Mouse (Mus musculus) stomach, embryonic 14.5 days (tissue): ENCODE data around the gene Psma6. TPM values are rescaled to one million over a fixed set of nuclear protein-coding genes. Genes with fewer than 3 reads are reported as not detected.
A peak's percentile ranks its signal among the peaks of the same experiment; 100 is the strongest.

Experiments
- ATAC-seq: fragments of 200-750 bp; cut with Nextera tagmentation; 2 replicates; pipeline ENCODE4 v1.8.0; 2017; ENCODE audit warnings: low read depth, moderate TSS enrichment; ENCODE audit not compliant: insufficient number of reproducible peaks, insufficient read depth, low FRiP score
- H3K27ac ChIP-seq: fragments of 300-500 bp; sonication (generic); 2 replicates; pipeline ENCODE4 v1.5.1; 2014; ENCODE audit warnings: mild to moderate bottlenecking, low read length, moderate library complexity, mixed read lengths
- H3K27me3 ChIP-seq: fragments of 300-500 bp; sonication (generic); 2 replicates; pipeline ENCODE4 v1.6.1; 2014; ENCODE audit warnings: low read length, control low read depth, mixed read lengths; ENCODE audit not compliant: control insufficient read depth, insufficient read depth
- H3K36me3 ChIP-seq: fragments of 300-500 bp; sonication (generic); 2 replicates; pipeline ENCODE4 v1.6.1; 2014; ENCODE audit warnings: mild to moderate bottlenecking, control low read depth, low read length, moderate library complexity, mixed read lengths; ENCODE audit not compliant: control insufficient read depth, insufficient read depth
- H3K4me1 ChIP-seq: fragments of 300-500 bp; sonication (generic); 2 replicates; pipeline ENCODE4 v1.6.1; 2014; ENCODE audit warnings: low read length, control low read depth, mixed read lengths; ENCODE audit not compliant: control insufficient read depth, insufficient read depth
- H3K4me2 ChIP-seq: fragments of 300-500 bp; sonication (generic); replicated peaks from 2 replicates; pipeline ENCODE4 v1.6.1; 2014; ENCODE audit warnings: low read depth, low read length, control low read depth
- H3K4me3 ChIP-seq: fragments of 300-500 bp; sonication (generic); 2 replicates; pipeline ENCODE4 v1.5.1; 2014; ENCODE audit warnings: low read depth, low read length, control low read depth
- H3K9ac ChIP-seq: fragments of 300-500 bp; sonication (generic); replicated peaks from 2 replicates; pipeline ENCODE4 v1.6.1; 2014; ENCODE audit warnings: low read depth, mild to moderate bottlenecking, control low read depth, low read length, moderate library complexity, mixed read lengths
- H3K9me3 ChIP-seq: fragments of 300-500 bp; sonication (generic); 2 replicates; pipeline ENCODE4 v1.6.1; 2016; ENCODE audit warnings: low read depth, low read length, control low read depth; ENCODE audit not compliant: control insufficient read depth
- whole genome bisulfite sequencing: fragments of 180-500 bp; shearing (Covaris S2); extraction: QIAGEN DNeasy Blood & Tissue Kit; methylation state at CpG from one replicate; pipeline ENCODE4 v1.1.7; 2014; 5-methylcytosine and 5-hydroxymethylcytosine counted together
- polyA plus RNA-seq: library from polyadenylated mRNA; unstranded; fragments of >200 nt; fragmentation: Nextera tagmentation; extraction: Ambion mirVana; gene quantifications from 2 replicates; pipeline ENCODE4 v1.2.1, GENCODE M21; 2014

Gene Psma6
- polyA plus RNA-seq, 1 experiment from 2014 or later: 421 TPM

GRCm38 (mm10) chr12:55464846-55465361 lies 80.9 kb downstream of the Psma6 start:
- no peaks in the 10 kb centered on the region for H3K36me3 ChIP-seq
- H3K4me3 ChIP-seq: no peak overlapping the region
- peaks cover 51% of the 10 kb centered on the region for H3K4me1 ChIP-seq
- H3K27ac ChIP-seq: peak overlapping the region; percentile 71
- 43% methylated on average over 14 of the region's 14 CpGs for WGBS
- H3K4me2 ChIP-seq: peak overlapping the region; percentile 2; the same call in 1 of the 2 replicates
- no peaks in the 10 kb centered on the region for H3K27me3 ChIP-seq
- no peak overlapping the region for H3K9ac ChIP-seq
- no peaks in the 10 kb centered on the region for H3K9me3 ChIP-seq
- no peak for ATAC-seq

- no peak overlapping the region for H3K4me3 ChIP-seq
- peaks cover 50% of the 10 kb centered on the region for H3K4me1 ChIP-seq
These were observed 81.5 kb downstream of the Psma6 start for GRCm38 (mm10) chr12:55465401-55465983.

GRCm38 (mm10) chr12:55466088-55466701 lies 82.2 kb downstream of the Psma6 start:
- H3K9ac ChIP-seq: no peak overlapping the region
- no peaks in the 10 kb centered on the region for H3K36me3 ChIP-seq
- 68% methylated on average over 7 of the region's 7 CpGs for WGBS
- H3K4me2 ChIP-seq: no peak overlapping the region
- H3K27ac ChIP-seq: no peak overlapping the region; the same call in 1 of the 2 replicates
- no peaks in the 10 kb centered on the region for H3K9me3 ChIP-seq
- no peak overlapping the region for H3K4me3 ChIP-seq
- no peaks in the 10 kb centered on the region for H3K27me3 ChIP-seq
- H3K4me1 ChIP-seq: peaks cover 43% of the 10 kb centered on the region
- ATAC-seq: no peak

More at GRCm38 (mm10) chr12:55465401-55465983, 81.5 kb downstream of the Psma6 start:
- no peaks in the 10 kb centered on the region for H3K9me3 ChIP-seq
- H3K27me3 ChIP-seq: no peaks in the 10 kb centered on the region
- no peak for ATAC-seq
- H3K4me2 ChIP-seq: no peak overlapping the region
- 76% methylated on average over 17 of the region's 17 CpGs for WGBS
- H3K36me3 ChIP-seq: no peaks in the 10 kb centered on the region
- no peak overlapping the region for H3K9ac ChIP-seq
- H3K27ac ChIP-seq: no peak overlapping the region

- Histone ChIP-seq H3K4me1 (peaks cover 37% of the 10 kb centered on the region), H3K27ac (no peak overlapping the region), H3K4me2 (no peak overlapping the region), H3K27me3 (no peaks in the 10 kb centered on the region), H3K9ac (no peak overlapping the region), H3K36me3 (no peaks in the 10 kb centered on the region), H3K9me3 (no peaks in the 10 kb centered on the region), H3K4me3 (no peak overlapping the region)
- WGBS: 69% methylated on average over 5 of the region's 5 CpGs
- no peak for ATAC-seq
These were observed 82.8 kb downstream of the Psma6 start for GRCm38 (mm10) chr12:55466816-55467215.

GRCm38 (mm10) chr12:55467331-55468180 lies 83.5 kb downstream of the Psma6 start:
- H3K36me3 ChIP-seq: no peaks in the 10 kb centered on the region
- no peaks in the 10 kb centered on the region for H3K27me3 ChIP-seq
- H3K4me1 ChIP-seq: peaks cover 35% of the 10 kb centered on the region
- H3K4me3 ChIP-seq: no peak overlapping the region
- no peak for ATAC-seq
- WGBS: 55% methylated on average over 10 of the region's 10 CpGs
- no peak overlapping the region for H3K4me2 ChIP-seq
- H3K9me3 ChIP-seq: no peaks in the 10 kb centered on the region
- no peak overlapping the region for H3K9ac ChIP-seq
- H3K27ac ChIP-seq: no peak overlapping the region

Other genes with a start within 250 kb of the Psma6 start
- gene Srp54b, start 229.1 kb upstream of the Psma6 start, polyA plus RNA-seq: 68.8 and 77.2 TPM in 2 replicates
- gene 1700047I17Rik2, start 184.6 kb upstream of the Psma6 start, polyA plus RNA-seq: 2.2 and 4.5 TPM in 2 replicates
- 68.1 and 82.2 TPM in 2 replicates for gene Srp54c, start 154.1 kb upstream of the Psma6 start, polyA plus RNA-seq
- 29.5 and 30.4 TPM in 2 replicates for gene 1110008L16Rik, start 84.6 kb upstream of the Psma6 start, polyA plus RNA-seq
- 13.5 and 17.0 TPM in 2 replicates for gene Ppp2r3c, start 81.2 kb upstream of the Psma6 start, polyA plus RNA-seq
- gene Nfkbia, start 108.4 kb downstream of the Psma6 start, polyA plus RNA-seq: 91.8 and 95.4 TPM in 2 replicates
- gene Aldoart2, start 181.0 kb downstream of the Psma6 start, polyA plus RNA-seq: not detected in 2 replicates
- gene Insm2, start 215.2 kb downstream of the Psma6 start, polyA plus RNA-seq: 0.17 and 0.42 TPM in 2 replicates